Mouse (Mus musculus) limb, embryonic 10.5 days (tissue): Measurements from ENCODE around the gene Tox2. TPM values are rescaled to one million over a fixed set of nuclear protein-coding genes. Genes with fewer than 3 reads are reported as not detected.

ENCODE experiments used
- DNase-seq: peaks from one replicate; pipeline ENCODE4 v3.0.0-alpha.2; 2017; ENCODE audit warnings: low spot score
- H3K27ac ChIP-seq: fragments of 300-500 bp; sonication (generic); 2 replicates; pipeline ENCODE4 v1.5.1; 2016; ENCODE audit warnings: mild to moderate bottlenecking
- H3K27me3 ChIP-seq: fragments of 300-500 bp; sonication (generic); 2 replicates; pipeline ENCODE4 v1.6.1; 2016; ENCODE audit warnings: low read depth, mild to moderate bottlenecking; ENCODE audit not compliant: poor library complexity, severe bottlenecking
- H3K36me3 ChIP-seq: fragments of 300-500 bp; sonication (generic); 2 replicates; pipeline ENCODE4 v1.6.1; 2016; ENCODE audit warnings: mild to moderate bottlenecking, moderate library complexity
- H3K4me1 ChIP-seq: fragments of 300-500 bp; sonication (generic); 2 replicates; pipeline ENCODE4 v1.6.1; 2016
- H3K4me3 ChIP-seq: fragments of 300-500 bp; sonication (generic); 2 replicates; pipeline ENCODE4 v1.5.1; 2016; ENCODE audit warnings: mild to moderate bottlenecking, moderate library complexity
- H3K9me3 ChIP-seq: fragments of 300-500 bp; sonication (generic); replicated peaks from 2 replicates; pipeline ENCODE4 v1.6.1; 2016; ENCODE audit warnings: mild to moderate bottlenecking
- WGBS: fragments of 180-500 bp; shearing (Covaris S2); methylation state at CpG from one replicate; pipeline ENCODE4 v1.1.7; 2016; 5-methylcytosine and 5-hydroxymethylcytosine counted together
- polyA plus RNA-seq: library from polyadenylated mRNA; unstranded; fragments of >200 nt; fragmentation: Nextera tagmentation; extraction: Ambion mirVana; gene quantifications from 2 replicates; pipeline ENCODE4 v1.2.1, GENCODE M21; 2016

Tox2 gene
- polyA plus RNA-seq, 1 experiment from 2014 or later, result 1.8 TPM

- Histone ChIP-seq H3K27ac (no peak overlapping the region), H3K4me1 (peaks cover 15% of the 10 kb centered on the region), H3K36me3 (no peaks in the 10 kb centered on the region), H3K9me3 (no peaks in the 10 kb centered on the region), H3K4me3 (no peak overlapping the region), H3K27me3 (peaks cover 4% of the 10 kb centered on the region; the same call in 1 of the 2 replicates)
- 21% methylated on average over 5 of the region's 5 CpGs for WGBS
- DNase-seq, result no peak
Observed at GRCm38 (mm10) chr2:163241867-163242266, 38.9 kb downstream of the Tox2 start.

DNA sequence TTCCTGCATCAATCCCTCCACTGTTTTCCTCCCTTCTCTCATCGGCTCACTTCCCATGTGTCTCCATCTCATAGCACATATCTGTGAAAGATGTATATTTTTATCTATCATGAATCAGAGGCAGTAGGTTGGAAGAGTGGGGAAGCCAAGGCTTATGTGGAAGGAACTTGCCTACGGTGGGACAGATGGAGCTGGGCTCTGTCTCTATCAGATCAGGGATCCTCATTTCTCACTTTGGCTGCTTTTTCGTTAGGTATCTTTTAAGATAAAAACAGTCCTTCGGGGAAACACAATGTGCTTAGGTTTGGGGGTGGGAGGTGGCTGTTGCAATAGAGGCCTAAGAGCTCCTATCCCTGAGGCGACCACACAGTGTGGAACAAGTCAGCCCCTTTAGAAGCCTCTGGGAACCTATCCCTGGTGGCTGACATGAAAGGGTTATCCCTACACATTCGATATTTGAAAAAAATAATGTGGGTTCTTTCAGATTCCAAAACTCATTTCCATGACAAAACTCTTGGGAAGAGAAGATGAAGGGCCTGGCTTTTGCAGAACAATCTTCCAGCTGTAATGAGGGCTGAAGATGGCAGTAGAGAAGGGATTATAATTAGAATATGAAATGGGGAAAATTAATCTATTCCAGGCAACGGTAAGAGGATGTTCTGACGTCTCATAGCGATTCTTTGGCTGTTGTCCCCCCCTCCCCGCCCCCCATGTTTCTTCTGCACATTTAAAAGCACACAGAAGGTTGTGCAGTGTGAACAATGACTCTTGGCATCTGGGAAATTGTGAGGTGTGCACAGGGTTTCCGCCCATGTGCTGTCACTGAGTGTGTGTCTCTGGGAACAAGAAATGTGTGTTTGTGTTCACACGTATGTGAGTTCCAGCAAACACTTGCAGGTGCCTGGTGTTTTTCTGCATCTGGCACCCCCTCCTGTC, 41.3 kb downstream of the Tox2 start:
- Histone ChIP-seq H3K4me1 (peaks cover 5% of the 10 kb centered on the region), H3K27me3 (peaks cover 8% of the 10 kb centered on the region; the same call in 1 of the 2 replicates), H3K36me3 (no peaks in the 10 kb centered on the region), H3K27ac (no peak overlapping the region), H3K9me3 (no peaks in the 10 kb centered on the region), H3K4me3 (no peak overlapping the region)
- DNase-seq, result no peak
- WGBS, result 84% methylated on average over 12 of the region's 12 CpGs

DNA sequence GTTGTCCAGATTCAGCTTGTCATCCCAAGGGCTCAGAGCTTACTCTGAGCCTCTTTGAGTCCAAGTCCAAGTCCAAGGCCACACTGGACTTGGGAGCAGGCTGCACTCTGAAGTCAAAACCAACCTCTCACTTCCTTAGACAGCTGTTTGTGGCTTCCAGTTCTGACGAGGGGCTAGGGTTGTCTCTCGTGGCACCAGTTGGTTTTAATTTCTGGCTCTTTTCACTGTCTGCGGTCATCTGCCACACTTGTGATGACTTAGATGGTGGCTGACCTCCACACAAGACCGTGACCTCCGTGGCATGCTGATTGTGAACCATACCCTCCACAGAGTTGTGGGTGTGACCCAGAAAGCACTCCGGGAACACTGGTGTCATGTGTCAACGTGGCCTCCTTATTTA, 46.0 kb downstream of the Tox2 start:
- Histone ChIP-seq H3K36me3 (no peaks in the 10 kb centered on the region), H3K27ac (no peak overlapping the region), H3K4me3 (no peak overlapping the region), H3K27me3 (peaks cover 14% of the 10 kb centered on the region; the same call in 1 of the 2 replicates), H3K9me3 (no peaks in the 10 kb centered on the region), H3K4me1 (peaks cover 14% of the 10 kb centered on the region; the same call in 1 of the 2 replicates)
- no peak for DNase-seq
- 66% methylated on average over 7 of the region's 7 CpGs for WGBS

DNA sequence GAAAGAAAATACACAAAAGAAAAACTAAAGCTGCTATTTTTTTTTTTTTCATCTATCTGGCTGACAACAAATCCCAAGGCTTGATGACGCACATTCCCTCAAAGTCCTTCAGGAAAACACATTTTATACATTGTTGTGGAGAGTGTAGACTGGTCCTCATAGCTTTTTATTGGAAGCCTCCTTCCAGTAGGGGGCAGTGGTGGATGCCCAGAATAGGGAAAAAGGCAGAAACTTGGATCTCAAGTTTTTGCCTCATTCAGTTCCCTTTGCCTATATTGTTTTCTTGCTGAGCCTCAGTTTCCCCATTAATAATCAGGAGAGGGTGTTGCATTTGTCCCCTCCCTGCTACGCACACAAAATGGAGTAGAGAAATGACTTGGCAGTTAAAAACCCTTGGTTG, 49.7 kb downstream of the Tox2 start:
- no peak overlapping the region for H3K27ac ChIP-seq
- no peaks in the 10 kb centered on the region for H3K36me3 ChIP-seq
- DNase-seq, result no peak

GRCm38 (mm10) chr2:163253248-163254099, 50.5 kb downstream of the Tox2 start:
- Histone ChIP-seq H3K4me3 (no peak overlapping the region), H3K36me3 (no peaks in the 10 kb centered on the region), H3K9me3 (no peaks in the 10 kb centered on the region), H3K4me1 (peaks cover 18% of the 10 kb centered on the region; the same call in 1 of the 2 replicates), H3K27ac (no peak overlapping the region), H3K27me3 (peaks cover 10% of the 10 kb centered on the region; the same call in 1 of the 2 replicates)
- WGBS, result 80% methylated on average over 22 of the region's 22 CpGs
- DNase-seq, result peak; percentile 33

More for the DNA sequence above, 49.7 kb downstream of the Tox2 start:
- Histone ChIP-seq H3K4me3 (no peak overlapping the region), H3K27me3 (peaks cover 10% of the 10 kb centered on the region; the same call in 1 of the 2 replicates), H3K4me1 (peaks cover 18% of the 10 kb centered on the region; the same call in 1 of the 2 replicates), H3K9me3 (no peaks in the 10 kb centered on the region)
- WGBS, result 93% methylated on average over 2 of the region's 2 CpGs

GRCm38 (mm10) chr2:163254228-163254627, 51.3 kb downstream of the Tox2 start:
- WGBS, result 89% methylated on average over 6 of the region's 6 CpGs
- no peaks in the 10 kb centered on the region for H3K36me3 ChIP-seq
- H3K4me1 ChIP-seq, result peaks cover 18% of the 10 kb centered on the region; the same call in 1 of the 2 replicates

DNA sequence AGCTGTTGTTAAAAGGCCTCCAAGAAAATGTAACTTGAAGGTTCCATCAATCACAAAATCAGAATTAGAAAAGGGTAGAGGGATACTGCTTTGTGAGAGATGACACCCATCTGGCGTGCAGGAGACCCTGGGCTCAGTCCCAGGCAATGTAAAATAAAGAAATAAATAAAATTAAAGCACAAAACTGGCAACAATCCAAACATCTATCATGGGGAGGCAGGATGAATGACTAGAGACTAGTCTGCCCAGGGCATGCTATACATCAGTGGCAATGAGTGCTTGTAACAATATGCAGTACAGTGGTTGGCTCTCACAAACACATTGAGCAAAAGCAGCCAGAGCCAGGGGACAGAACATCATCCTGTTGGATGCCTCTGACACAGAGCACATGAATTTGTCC, 53.8 kb downstream of the Tox2 start:
- H3K9me3 ChIP-seq, result no peaks in the 10 kb centered on the region
- H3K4me1 ChIP-seq, result peaks cover 15% of the 10 kb centered on the region; the same call in 1 of the 2 replicates
- DNase-seq, result no peak
- no peak overlapping the region for H3K27ac ChIP-seq
- 75% methylated on average over 1 of the region's 1 CpGs for WGBS
- peaks cover 4% of the 10 kb centered on the region; the same call in 1 of the 2 replicates for H3K27me3 ChIP-seq
- H3K36me3 ChIP-seq, result no peaks in the 10 kb centered on the region
- no peak overlapping the region for H3K4me3 ChIP-seq

More at GRCm38 (mm10) chr2:163254228-163254627, 51.3 kb downstream of the Tox2 start:
- no peak for DNase-seq
- Histone ChIP-seq H3K27me3 (peaks cover 10% of the 10 kb centered on the region; the same call in 1 of the 2 replicates), H3K4me3 (no peak overlapping the region), H3K9me3 (no peaks in the 10 kb centered on the region), H3K27ac (no peak overlapping the region)

DNA sequence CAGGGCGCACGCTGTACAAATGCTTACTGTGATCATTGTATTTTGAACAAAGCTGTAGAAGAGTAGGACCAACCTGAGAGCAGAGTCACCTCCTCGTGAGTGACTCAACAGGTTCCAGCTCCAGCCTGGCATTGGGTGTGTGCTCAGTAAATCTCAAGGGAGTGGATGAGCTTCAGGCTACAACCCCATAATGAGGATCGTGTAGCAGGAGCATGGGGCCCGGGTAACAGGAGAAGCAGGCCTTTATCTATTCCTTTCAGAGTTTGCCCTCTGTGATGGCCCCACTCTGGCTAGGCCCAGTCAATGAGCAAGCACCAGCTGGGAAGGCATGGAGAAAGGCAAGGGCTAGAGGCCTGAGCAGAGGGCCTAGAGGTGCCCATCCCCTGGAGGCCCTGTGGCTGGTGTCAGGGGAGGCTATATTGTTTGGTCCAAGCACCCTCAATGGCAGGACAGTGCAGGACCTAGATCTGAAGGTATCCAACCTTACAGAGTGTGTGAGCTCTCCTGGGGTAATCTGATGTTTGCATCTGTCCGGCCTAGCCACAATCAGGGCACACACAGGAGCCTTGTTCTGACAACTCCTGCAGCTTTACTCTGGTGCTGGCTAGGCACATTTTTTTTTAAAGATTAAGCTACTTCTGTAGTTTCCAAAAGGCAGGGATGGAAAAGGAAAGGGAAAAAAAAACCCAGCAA, 58.6 kb downstream of the Tox2 start:
- Histone ChIP-seq H3K27me3 (no peaks in the 10 kb centered on the region), H3K4me1 (no peaks in the 10 kb centered on the region), H3K9me3 (no peaks in the 10 kb centered on the region), H3K36me3 (no peaks in the 10 kb centered on the region), H3K27ac (no peak overlapping the region), H3K4me3 (no peak overlapping the region)
- 82% methylated on average over 6 of the region's 6 CpGs for WGBS
- no peak for DNase-seq

GRCm38 (mm10) chr2:163262055-163262420, 59.1 kb downstream of the Tox2 start:
- WGBS, result 94% methylated on average over 4 of the region's 4 CpGs
- H3K4me1 ChIP-seq, result no peaks in the 10 kb centered on the region
- DNase-seq, result no peak
- no peak overlapping the region for H3K27ac ChIP-seq
- H3K36me3 ChIP-seq, result no peaks in the 10 kb centered on the region
- no peak overlapping the region for H3K4me3 ChIP-seq
- no peaks in the 10 kb centered on the region for H3K9me3 ChIP-seq
- H3K27me3 ChIP-seq, result no peaks in the 10 kb centered on the region

- Histone ChIP-seq H3K9me3 (no peaks in the 10 kb centered on the region), H3K4me1 (no peaks in the 10 kb centered on the region), H3K36me3 (no peaks in the 10 kb centered on the region), H3K4me3 (no peak overlapping the region), H3K27me3 (0 out of 2 replicates have a peak, but pooled peaks cover 5% of the 10 kb centered on the region), H3K27ac (no peak overlapping the region)
- no peak for DNase-seq
Observed at GRCm38 (mm10) chr2:163267097-163267496, 64.2 kb downstream of the Tox2 start.

- H3K4me1 ChIP-seq, result no peaks in the 10 kb centered on the region
- no peak overlapping the region for H3K27ac ChIP-seq
- peaks cover 43% of the 10 kb centered on the region for H3K27me3 ChIP-seq
- no peaks in the 10 kb centered on the region for H3K9me3 ChIP-seq
- H3K36me3 ChIP-seq, result no peaks in the 10 kb centered on the region
- no peak overlapping the region for H3K4me3 ChIP-seq
- DNase-seq, result no peak
- WGBS, result 76% methylated on average over 8 of the region's 8 CpGs
Observed at GRCm38 (mm10) chr2:163271581-163272492, 68.9 kb downstream of the Tox2 start.
